Mouse (Mus musculus) adrenal gland, postnatal 4 days (tissue): ENCODE results near the gene Tcp10b. TPM values are rescaled to one million over a fixed set of nuclear protein-coding genes. Genes with fewer than 3 reads are reported as not detected.

Experiments used
- total RNA-seq, 2 experiments: library from RNA; stranded (reverse); gene quantifications; 2 replicates each; pipeline ENCODE4 v1.2.3; 2021

Gene Tcp10b
- total RNA-seq, 2 experiments from 2014 or later: 1.2 TPM

Other genes starting within 250 kb of the Tcp10b start
- not detected for gene Mas1, start 193.0 kb upstream of the Tcp10b start, total RNA-seq
- under 1 TPM; 0.25 to 0.37 TPM for gene Mrgprh, start 185.1 kb upstream of the Tcp10b start, total RNA-seq
- gene Pnldc1, start 150.9 kb upstream of the Tcp10b start, total RNA-seq: 1 to 10 TPM; 3.1 to 3.6 TPM
- 100 to 1,000 TPM; 256 to 260 TPM for gene Tcp1, start 145.4 kb upstream of the Tcp10b start, total RNA-seq
- 10 to 100 TPM; 86.7 to 89.9 TPM for gene Mrpl18, start 144.8 kb upstream of the Tcp10b start, total RNA-seq
- gene Acat3, start 120.5 kb upstream of the Tcp10b start, total RNA-seq: 1 to 10 TPM in 1 of 2 experiments, under 1 TPM in 1; 0.87 to 6.9 TPM
- 10 to 100 TPM; 56.5 to 57.6 TPM for gene Acat2, start 100.4 kb upstream of the Tcp10b start, total RNA-seq
- 10 to 100 TPM; 78.3 to 79.2 TPM for gene Wtap, start 66.9 kb upstream of the Tcp10b start, total RNA-seq
- gene Sod2, start 54.3 kb upstream of the Tcp10b start, total RNA-seq: 100 to 1,000 TPM; 278 to 301 TPM
- gene Gpr31b, start 8.8 kb upstream of the Tcp10b start, total RNA-seq: under 1 TPM in 1 of 2 experiments, not detected in 1; 0.51 TPM
- gene Unc93a, start 70.7 kb downstream of the Tcp10b start, total RNA-seq: under 1 TPM; 0.70 to 0.90 TPM
- not detected for gene Smok2a, start 160.1 kb downstream of the Tcp10b start, total RNA-seq
- not detected for gene Smok2b, start 169.2 kb downstream of the Tcp10b start, total RNA-seq